Mouse (Mus musculus): ENCODE results near the gene Myof.

Myof gene

DNA sequence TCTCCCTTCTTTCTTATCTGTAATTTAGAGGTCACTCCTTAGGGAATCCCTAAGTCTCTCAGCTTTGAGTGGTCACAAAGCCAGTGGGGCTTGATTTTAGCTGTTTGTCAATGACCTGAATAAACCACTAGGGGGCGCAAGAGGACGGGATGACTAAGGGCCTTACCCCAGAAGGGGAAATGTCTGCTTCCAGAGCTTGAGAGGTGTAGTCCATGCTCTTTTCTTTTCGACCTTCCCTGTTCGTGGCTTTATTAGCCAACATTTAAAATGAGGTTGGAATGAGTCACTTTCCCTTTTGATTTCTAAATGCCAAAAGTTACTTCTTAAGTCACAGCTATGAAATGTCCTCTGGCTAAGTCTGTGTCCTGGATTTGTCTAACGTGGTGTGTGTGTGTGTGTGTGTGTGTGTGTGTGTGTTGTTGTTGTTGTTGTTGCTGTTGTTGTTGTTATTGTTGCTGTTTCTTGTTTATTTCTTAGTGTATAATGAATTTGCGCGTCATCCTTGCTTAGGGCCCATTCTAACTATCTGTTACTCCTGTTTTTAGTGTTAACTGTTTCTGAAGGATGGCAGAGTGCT, 87.9 kb downstream of the Myof start:
- in situ Hi-C loops (cut with MboI, MseI), result loop anchor here in 1 of 2 experiments (5.0 kb wide), 1 partner anchor 97 kb away; no protein-coding TSS in a partner anchor

DNA sequence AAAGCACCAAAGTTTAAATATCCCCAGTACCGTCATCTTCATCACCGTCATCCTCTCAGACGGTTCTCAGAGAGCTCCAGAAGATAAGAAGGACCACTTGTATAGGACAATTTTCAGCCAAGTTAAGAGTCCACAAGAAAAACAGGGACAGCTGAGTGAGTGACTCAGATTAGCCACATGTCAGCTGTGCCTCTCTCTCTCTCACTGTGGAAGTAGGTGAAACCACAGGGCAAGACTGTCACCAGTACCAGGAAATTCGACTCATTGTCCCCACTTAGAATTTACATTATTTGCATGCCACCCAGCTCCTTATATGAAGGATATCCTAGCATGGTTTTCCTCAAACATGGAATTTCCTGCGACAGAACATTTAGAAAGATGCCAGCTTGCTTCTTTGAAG, 88.6 kb downstream of the Myof start:
- in situ Hi-C loops (cut with MboI, MseI), result loop anchor here (5.0 kb wide), 1 partner anchor 98 kb away; no protein-coding TSS in a partner anchor

DNA sequence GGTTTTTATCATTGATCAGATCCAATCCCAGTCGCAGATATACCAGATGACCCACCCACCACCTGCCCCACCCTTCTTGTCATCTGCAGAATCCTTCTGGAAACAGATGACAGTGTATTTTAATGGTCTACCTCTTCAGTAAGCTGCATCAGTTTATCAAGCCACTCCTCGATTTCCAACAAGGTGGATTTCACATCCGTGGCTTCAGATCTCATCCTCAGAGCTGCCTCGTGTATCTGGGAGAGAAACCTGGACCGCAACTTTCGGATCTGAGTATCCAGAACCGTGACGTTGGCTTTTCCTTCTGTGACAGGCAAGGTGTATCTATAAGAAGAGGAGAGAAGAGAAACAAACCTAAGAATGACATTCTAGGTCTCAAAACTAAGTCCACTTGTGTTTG, 89.1 kb downstream of the Myof start:
- in situ Hi-C loops (cut with MboI, MseI), result loop anchor here in 1 of 2 experiments (5.0 kb wide), 1 partner anchor 98 kb away; no protein-coding TSS in a partner anchor

DNA sequence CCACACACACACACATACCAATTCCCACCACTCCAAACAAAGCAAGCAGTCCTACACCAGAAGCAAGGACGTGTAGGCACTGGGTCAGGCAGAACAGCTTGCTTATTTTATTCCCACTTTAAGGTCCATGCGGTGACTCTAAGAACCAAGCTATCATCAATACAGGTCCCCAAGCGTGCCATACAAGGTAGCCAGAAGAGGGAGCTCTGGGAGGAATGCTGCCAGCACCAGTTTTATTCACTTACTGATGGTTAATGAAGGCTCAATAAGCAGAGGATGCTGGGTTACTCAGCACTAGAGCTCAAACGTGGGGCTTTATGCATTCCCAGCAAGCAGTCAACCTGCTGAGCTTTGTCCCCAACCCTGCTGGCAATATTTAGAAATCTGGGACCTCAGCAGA, 96.7 kb downstream of the Myof start:
- in situ Hi-C loops (cut with MboI, MseI), result loop anchor here in 1 of 2 experiments (10.0 kb wide), 1 partner anchor 388 kb away; no protein-coding TSS in a partner anchor

DNA sequence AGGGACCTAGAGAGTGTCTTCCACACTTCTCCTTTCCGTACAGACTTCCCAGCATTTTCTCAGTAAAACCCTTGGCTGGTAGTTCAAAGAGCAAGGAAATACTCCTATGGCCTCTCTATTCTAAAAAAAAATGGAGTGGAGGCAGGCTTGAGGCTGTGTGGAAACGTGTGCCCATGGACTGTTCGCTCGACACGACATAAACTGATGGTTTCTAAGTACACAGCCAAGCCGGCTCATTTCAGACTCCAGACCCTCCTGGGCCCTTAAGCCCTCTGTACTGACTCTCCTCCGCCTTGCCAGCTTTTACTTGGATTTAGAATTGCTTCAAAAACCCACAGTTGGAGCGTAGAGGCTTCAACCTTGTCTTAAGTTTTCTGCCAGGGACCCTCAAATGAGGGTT, 97.3 kb downstream of the Myof start:
- in situ Hi-C loops (cut with MboI, MseI), result loop anchor here in 1 of 2 experiments (10.0 kb wide), 1 partner anchor 389 kb away; no protein-coding TSS in a partner anchor

DNA sequence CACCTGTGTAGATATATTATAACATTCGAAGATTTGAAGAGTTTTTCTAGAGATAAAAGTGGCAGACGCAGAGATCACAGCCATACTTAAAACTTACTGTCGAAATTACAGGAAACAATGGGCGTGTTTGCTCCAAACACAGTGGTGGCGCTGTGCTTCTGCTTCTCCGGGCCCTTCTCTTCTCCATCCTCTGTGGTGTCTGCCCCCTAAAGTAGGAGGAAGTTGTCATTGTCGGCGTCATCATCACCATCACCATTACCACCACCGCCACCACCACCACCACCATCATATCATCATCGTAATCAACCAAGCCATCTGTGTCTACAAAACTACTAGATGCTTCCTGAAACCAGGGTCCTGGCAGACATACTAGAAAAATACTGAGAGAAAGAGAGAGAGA, 104.2 kb downstream of the Myof start:
- in situ Hi-C loops (cut with MboI, MseI), result no loop called here

DNA sequence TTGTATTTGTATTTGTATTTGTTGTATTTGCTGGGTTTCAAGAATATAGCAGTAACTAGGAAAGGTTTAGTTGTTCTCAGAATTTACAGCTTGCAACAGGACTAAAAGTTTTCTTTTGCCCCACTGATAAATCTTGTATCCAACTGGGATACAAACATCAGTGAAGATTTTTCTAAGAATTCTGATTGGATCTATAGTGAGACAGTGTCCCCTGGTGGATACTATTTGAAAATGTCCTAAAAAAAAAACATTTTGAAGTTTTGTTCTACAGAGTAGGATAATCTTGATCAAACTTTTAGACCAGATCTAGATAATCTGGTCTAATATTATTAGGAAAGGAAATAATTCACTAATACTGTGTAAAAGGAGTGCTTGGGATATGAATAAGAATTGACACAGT, 106.3 kb downstream of the Myof start:
- in situ Hi-C loops (cut with MboI, MseI), result no loop called here

DNA sequence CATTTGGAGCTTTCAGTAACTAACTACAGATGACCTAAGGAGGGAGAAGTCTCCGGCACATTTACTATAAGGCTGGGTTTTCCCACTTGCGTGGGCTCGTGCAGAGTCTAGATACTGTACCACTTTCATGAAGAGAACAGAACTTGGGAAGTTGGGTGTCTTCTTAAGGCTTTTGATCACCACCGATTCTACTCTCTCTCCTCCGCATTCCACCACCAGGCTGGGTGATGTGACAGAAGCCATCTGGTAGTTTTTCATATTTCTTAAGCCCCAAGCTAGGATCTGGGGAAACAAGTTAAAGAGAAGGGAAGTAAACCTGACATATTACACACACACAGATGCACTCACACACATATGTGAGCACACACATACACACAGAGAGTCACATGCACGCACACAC, 108.7 kb downstream of the Myof start:
- in situ Hi-C loops (cut with MboI, MseI), result no loop called here

DNA sequence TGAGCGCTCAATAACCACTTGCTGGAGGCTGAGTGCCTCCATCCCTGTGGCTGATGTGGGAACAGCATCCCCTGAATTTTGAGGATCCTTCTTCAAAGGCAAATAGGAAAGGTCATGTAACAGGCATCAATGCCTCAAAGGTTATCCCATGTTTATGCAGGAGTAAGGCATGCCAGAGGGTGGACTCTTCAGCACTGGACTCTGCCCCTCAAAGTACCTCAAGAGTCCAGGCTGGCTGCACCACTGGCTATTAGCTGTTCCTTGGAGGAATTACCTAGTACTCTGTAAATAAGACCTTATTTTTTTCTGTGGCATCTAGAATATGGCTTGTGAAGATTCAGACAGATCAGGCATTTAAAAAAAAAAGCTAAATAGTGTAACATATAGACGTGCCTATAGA, 111.2 kb downstream of the Myof start:
- in situ Hi-C loops (cut with MboI, MseI), result no loop called here

DNA sequence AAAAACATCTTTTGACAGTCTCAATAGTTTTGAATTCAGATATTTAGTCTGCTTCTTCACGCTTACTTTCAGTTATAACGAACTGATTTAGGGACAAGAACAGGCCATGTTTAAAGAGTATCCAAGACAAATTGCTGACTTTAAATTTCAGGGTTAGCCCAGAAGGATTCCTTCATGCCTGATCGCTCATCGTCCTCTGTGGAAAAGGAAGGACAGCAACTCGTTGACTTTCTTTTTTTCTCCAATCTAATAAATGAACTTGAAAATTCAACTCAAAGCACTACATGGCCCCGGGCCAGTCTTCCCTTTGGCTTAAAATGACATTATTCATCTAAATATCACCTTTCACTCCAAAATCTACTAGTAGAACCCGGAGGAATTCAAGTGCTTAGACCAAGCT, 115.5 kb downstream of the Myof start:
- in situ Hi-C loops (cut with MboI, MseI), result no loop called here

DNA sequence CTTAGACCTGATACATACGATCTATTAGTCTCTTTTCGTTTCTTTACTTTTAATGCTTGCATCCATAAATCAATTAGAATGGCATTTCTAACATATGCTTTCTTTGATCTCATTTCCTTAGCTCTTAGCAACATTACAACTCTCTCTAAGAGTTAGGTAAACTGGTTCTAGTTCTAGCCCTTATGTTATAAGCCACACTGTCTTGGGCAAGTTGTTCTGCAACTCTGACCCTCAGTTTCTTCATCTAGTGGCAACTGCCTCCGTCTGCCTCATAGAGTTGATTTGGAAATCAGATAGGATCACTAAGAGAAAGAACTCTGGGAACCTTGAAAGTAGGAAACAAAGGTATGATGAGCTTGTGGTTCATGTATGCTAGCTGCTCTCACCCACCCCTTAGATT, 118.1 kb downstream of the Myof start:
- in situ Hi-C loops (cut with MboI, MseI), result no loop called here

DNA sequence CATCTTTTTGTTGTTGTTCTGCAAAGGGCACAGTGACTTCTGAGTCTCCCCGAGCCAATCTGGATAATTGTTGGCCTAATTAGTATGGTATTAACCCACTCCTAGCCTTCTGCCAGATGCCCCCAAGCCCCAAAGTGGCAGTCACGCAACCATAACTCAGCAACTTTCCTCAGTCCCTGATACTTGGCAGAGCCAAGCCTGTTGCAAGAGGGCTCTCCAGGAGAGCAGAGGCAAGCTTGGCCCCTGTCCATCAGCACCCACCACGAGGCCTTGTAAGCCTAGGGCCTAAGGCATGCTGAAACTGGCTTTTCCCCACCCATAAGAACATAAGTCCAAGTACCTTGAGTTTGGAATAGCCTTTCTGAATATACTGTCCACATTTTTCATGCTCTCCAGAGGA, 119.1 kb downstream of the Myof start:
- in situ Hi-C loops (cut with MboI, MseI), result no loop called here

DNA sequence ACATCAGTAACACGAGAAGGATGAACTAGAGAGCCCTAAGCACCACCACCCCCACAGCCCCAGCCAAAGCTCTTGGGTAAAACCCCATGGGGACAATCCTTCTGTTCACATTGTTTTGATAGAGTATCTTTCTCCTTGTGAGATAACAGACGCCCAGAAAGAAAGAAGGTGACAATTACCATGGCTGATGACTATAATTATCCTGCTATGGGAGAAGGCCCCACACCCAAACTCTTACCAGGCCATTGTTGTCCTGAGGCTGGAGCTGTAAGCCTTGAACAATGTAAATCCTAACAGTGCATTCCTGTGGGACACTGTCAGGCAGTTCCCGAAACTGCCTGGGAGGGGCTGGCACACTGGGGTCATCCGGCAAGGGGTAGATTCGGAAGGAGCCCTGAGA, 122.3 kb downstream of the Myof start:
- in situ Hi-C loops (cut with MboI, MseI), result no loop called here

DNA sequence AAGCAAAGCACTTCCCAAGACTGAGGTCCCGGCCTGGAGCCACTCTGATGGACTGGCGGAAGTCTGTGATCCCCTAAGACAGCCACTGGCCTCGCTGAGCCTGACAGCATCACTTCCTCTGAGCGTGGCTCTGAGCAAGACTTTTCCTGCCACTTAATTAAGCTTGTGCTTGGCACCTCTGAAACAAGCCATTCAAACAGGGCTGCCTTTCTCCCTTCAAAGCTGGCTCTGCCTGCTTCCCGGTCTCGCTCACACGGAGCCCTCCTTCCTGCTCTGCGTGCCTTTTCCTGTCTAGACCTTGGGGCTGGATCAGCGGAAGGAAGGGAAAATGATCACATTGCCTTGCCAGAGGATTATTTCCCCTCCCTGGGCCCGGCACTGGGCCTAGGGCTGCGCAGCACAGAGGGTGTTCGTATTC, 124.9 kb downstream of the Myof start:
- in situ Hi-C loops (cut with MboI, MseI), result no loop called here

DNA sequence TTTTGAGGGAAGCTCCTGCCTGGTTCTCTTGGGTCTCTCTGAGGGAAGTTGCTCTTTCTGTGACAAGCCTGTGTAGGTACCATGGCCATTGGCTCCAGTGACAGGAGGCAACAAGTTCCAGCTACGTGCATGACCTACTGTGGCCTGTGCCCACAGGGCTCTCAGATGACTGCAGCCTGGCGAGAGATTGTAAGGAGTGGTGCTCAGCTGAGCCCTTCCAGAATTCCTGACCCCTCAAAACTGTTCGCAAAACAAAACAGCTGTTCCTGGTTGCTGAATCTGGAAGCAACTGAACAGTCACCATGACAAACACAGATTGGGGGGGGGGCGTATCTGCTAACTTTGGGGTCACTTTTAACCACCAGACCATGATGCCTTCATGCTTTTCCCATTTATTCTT, 129.1 kb downstream of the Myof start:
- in situ Hi-C loops (cut with MboI, MseI), result no loop called here

DNA sequence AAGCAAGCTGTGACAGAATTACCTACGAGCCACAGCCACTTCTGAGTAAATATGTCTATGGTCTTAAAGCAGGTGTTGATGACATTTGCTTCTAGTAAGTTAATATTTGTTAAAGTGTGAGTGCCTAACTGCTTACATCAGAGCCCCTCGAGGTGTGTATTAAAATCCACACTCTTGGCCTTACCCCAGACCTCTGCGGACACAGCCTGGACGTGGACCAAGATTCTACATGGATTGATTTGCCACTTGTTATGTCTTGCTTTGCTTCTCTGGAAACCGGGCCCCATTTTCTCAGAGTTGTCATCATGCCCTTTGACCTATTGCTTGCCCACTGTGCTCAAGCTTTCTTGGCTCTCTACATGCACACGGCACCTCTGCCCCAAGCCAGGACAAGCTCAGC, 130.9 kb downstream of the Myof start:
- in situ Hi-C loops (cut with MboI, MseI), result no loop called here

DNA sequence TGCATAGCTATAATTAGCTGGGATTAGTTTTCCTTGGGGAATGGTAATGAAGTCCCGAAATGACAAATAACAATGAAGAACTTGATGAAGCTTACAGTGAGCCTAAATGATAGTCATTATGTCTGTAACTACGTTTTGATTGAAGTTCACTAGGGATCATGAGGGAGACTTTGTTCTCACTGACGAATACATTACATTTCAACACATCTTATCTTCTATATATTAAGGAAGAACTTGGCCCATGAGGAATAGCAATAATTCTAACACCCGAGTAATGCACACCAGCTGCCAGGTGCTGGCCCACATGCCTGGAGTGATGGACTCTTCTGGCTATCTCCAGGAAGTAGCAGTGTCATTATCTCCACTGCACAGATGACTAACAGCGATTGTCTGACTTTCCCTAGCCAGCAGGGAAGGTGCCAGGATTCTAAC, 133.5 kb downstream of the Myof start:
- in situ Hi-C loops (cut with MboI, MseI), result loop anchor here in 1 of 2 experiments (10.0 kb wide), 1 partner anchor 755 kb away; no protein-coding TSS in a partner anchor

DNA sequence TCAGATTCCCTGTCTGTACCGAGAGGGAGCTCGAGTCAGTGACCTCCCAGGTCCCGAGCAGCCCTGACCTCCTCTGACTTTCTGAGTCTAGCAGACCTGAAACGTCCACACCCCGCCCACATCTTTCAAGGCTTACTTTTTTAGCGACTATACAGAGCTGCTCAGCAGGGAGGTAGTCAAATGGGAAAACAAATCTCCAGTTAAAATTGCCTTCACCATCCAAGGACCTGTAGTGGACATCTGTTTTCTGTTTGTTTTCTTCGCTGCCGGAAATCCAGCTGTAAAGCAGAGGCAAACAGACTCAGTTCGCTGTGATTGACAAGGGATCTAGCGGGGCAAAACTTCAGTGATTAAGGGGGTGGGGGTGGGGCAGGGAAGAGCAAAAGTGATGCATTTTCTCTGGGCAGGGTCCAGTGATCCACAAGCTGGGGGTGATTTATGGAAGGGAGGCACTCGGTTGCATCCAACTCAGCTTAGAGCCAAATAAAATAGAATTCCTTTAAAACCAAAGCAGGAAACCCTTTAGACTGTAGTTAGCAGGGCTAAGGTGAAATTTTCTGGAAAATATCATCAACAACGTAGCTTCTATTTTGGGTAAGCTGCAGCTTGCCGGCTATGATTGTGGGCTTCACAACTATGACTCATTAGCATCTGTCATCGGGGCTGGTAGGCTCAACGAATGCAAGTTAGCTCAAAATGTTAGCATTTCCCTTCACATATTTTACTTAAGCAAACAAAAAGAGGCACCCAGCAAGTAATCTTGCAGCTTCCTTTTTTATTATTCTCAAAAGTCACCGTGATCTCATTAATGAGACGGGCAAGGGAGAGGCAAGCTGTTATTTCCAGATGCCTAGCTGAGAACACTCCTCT, 135.7 kb downstream of the Myof start:
- in situ Hi-C loops (cut with MboI, MseI), result loop anchor here in 1 of 2 experiments (10.0 kb wide), 1 partner anchor 753 kb away; no protein-coding TSS in a partner anchor

DNA sequence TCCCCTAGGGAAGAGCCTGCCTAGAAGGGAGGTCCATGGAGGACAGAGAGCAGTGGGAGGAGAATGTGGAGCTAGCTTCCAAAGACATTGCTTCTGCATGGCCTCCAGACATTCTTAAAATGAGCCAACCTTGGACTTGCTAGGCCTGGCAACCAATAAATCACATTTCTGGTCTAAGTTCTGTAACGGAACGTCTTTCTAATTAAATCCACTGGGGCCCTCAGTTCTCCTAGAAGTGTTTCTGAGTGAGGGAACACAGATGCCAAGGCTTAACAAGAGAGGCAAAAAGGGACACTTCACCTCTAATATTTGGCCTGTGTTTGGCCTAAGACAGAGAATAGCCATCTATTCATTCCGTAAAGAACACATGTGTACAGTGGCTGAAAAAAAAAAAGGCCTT, 136.5 kb downstream of the Myof start:
- in situ Hi-C loops (cut with MboI, MseI), result loop anchor here in 1 of 2 experiments (10.0 kb wide), 1 partner anchor 752 kb away; no protein-coding TSS in a partner anchor

DNA sequence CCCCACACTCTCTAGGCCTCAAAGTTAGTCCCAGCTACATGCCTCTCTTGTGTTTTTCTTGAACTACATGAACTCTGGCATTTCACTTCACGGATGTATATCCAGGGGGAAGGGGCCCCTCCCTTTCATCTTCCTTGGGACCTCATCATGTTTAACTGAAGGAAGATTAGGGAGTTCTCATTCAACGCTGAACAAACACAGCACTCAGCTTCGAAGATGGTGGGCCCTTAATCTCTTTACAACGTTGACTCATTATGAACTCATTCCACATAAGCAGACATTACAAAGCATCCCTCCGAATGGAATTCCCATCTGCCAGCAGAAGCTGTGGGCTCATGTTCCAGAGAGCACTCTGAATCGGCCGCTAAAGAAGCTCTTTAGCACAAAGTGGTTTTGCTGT, 147.3 kb downstream of the Myof start:
- in situ Hi-C loops (cut with MboI, MseI), result loop anchor here in 1 of 2 experiments (25.0 kb wide), 1 partner anchor 184 kb away; no protein-coding TSS in a partner anchor

DNA sequence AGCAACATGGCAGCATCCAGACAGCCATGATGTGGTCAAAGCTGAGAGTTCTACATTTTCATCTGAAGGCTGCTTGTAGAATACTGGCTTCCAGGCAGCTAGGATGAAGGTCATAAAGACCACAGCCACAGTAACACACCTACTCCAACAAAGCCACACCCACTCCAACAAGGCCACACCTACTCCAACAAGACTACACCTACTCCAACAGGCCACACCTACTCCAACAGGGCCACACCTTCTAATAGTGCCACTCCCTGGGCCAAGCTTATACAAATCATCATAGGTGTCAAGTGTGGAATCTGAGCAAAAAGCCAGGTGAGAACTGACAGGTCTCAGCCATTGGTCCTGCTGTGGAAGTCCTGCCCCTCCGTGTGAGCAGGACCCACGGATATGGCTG, 152.4 kb downstream of the Myof start:
- in situ Hi-C loops (cut with MboI, MseI), result loop anchor here in 1 of 2 experiments (25.0 kb wide), 1 partner anchor 179 kb away; no protein-coding TSS in a partner anchor

Measured in T-helper 17 cell (primary cell).